Mouse (Mus musculus) CH12.LX (cell line): Measurements from ENCODE around the gene Pmm2.
A peak's percentile ranks its signal among the peaks of the same experiment; 100 is the strongest.

Experiments
- CTCF ChIP-seq, 2 experiments: IDR thresholded peaks in 1 of 2; conservative IDR thresholded peaks in 1 of 2; 2 replicates each; pipeline ENCODE4 v1.5.1; 2011 to 2012; ENCODE audit warnings: low read depth in 2 of 2, low read length in 2 of 2, improper control_type of control experiment in 1 of 2, inconsistent platforms in 1 of 2, mild to moderate bottlenecking in 1 of 2, moderate library complexity in 1 of 2
- EP300 ChIP-seq: IDR thresholded peaks from 2 replicates; pipeline ENCODE4 v1.6.1; 2011; ENCODE audit warnings: low read length, improper control_type of control experiment
- JUND ChIP-seq: conservative IDR thresholded peaks from 2 replicates; pipeline ENCODE4 v1.6.1; 2011; ENCODE audit warnings: low read depth, low read length, improper control_type of control experiment
- RAD21 ChIP-seq: IDR thresholded peaks from 2 replicates; pipeline ENCODE4 v1.6.1; 2011; ENCODE audit warnings: low read depth, mild to moderate bottlenecking, low read length, improper control_type of control experiment, moderate library complexity

- TF ChIP-seq JUND (no peak; the same call in 1 of the 2 replicates), EP300 (no peak), CTCF (conservative IDR thresholded peaks at IDR 0.05 in 1 of 2, IDR thresholded peaks at IDR 0.05 in 1 of 2; ENCODE audit: low read depth in 2 of 2, low read length in 2 of 2) (peak in 1 of 2 experiments; percentile 13; a peak in 1 of 4 replicates), RAD21 (no peak)
Observed at GRCm38 (mm10) chr16:8637217-8638051, at the start of gene Pmm2, which contains the start of gene Tmem186.
